11 mouse cellular contexts compared by ENCODE assay signal in genomic region chr3:98267249-98267651, GRCm38 (mm10). TPM values are rescaled to one million over a fixed set of nuclear protein-coding genes. Genes with fewer than 3 reads are reported as not detected.
DNase-seq lines count a peak whose midpoint lies in the region; ATAC-seq and TF ChIP-seq lines count a peak whose summit lies in the region.
"Had no signal": no experiment of that assay in that cellular context is flagged by ENCODE, and none has a peak within 500 bp of the region (broad histone marks: within the 10 kb centered on the region; RNA-seq: fewer than 3 reads in every experiment).

No protein-coding gene starts in this region.

- H3K27me3 ChIP-seq in forebrain, embryonic 13.5 days = no peaks in the 10 kb centered on the region
- H3K27me3 ChIP-seq in intestine, postnatal 0 days (replicated peaks; ENCODE audit: control insufficient read depth, insufficient read depth, low read length) = no peaks in the 10 kb centered on the region
- H3K27me3 ChIP-seq in stomach, embryonic 15.5 days (replicated peaks) = no peaks in the 10 kb centered on the region

- TF ChIP-seq POLR2A in lung, adult 2 months (IDR thresholded peaks at IDR 0.05; ENCODE audit: borderline replicate concordance, extremely low read depth, low read depth, low read length) = no peak

- H3K4me2 ChIP-seq in forebrain, embryonic 13.5 days = no peak overlapping the region
- H3K4me2 ChIP-seq in intestine, postnatal 0 days (replicated peaks; ENCODE audit: low read depth) = peak overlapping the region; percentile 37
- 0 out of 2 replicates have a peak overlapping the region, but pooled peaks have one; percentile 6 for H3K4me2 ChIP-seq in stomach, embryonic 15.5 days

- peak; percentile 4 to 70 for DNase-seq in left cerebral cortex, postnatal 10 days (ENCODE audit: extremely low spot score in 1 of 2, low spot score in 2 of 2)
- no peak for DNase-seq in left cerebral cortex, postnatal 4 days
- peak; percentile 18 for DNase-seq in lung, adult 2 months
- DNase-seq in cerebellum, adult 9-11 months = no peak
- no peak for DNase-seq in T-cell, adult 2 months (ENCODE audit: low spot score)

- H3K9me3 ChIP-seq in forebrain, embryonic 13.5 days (replicated peaks) = no peaks in the 10 kb centered on the region
- no peaks in the 10 kb centered on the region for H3K9me3 ChIP-seq in intestine, postnatal 0 days (ENCODE audit: control insufficient read depth)
- no peaks in the 10 kb centered on the region for H3K9me3 ChIP-seq in stomach, embryonic 15.5 days

- peak; percentile 51; the same call in 1 of the 2 replicates for ATAC-seq in forebrain, embryonic 13.5 days
- ATAC-seq in intestine, postnatal 0 days = peak; percentile 94
- ATAC-seq in stomach, embryonic 15.5 days (ENCODE audit: insufficient read depth, low FRiP score, low read depth) = peak; percentile 86

- H3K4me1 ChIP-seq in forebrain, embryonic 13.5 days = peaks cover 12% of the 10 kb centered on the region
- peaks cover 12% of the 10 kb centered on the region for H3K4me1 ChIP-seq in intestine, postnatal 0 days (replicated peaks; ENCODE audit: control insufficient read depth, insufficient read depth, low read length)
- H3K4me1 ChIP-seq in lung, adult 2 months (ENCODE audit: control insufficient read depth, insufficient read depth, low read length) = peaks cover 2% of the 10 kb centered on the region
- H3K4me1 ChIP-seq in stomach, embryonic 15.5 days = peaks cover 4% of the 10 kb centered on the region; the same call in 1 of the 2 replicates

- H3K4me3 ChIP-seq in forebrain, embryonic 13.5 days = no peak overlapping the region
- H3K4me3 ChIP-seq in intestine, postnatal 0 days (ENCODE audit: low read depth, low read length) = no peak overlapping the region
- H3K4me3 ChIP-seq in lung, adult 2 months (replicated peaks; ENCODE audit: extremely low read depth, low read depth, low read length) = no peak overlapping the region
- H3K4me3 ChIP-seq in stomach, embryonic 15.5 days (replicated peaks) = no peak overlapping the region

- 5% methylated on average over 6 of the region's 6 CpGs for WGBS in forebrain, embryonic 13.5 days
- 7% methylated on average over 6 of the region's 6 CpGs for WGBS in intestine, postnatal 0 days
- 13% methylated on average over 6 of the region's 6 CpGs for WGBS in lung, adult 2 months
- WGBS in stomach, embryonic 15.5 days = 22% methylated on average over 6 of the region's 6 CpGs

- intact Hi-C loops in left cerebral cortex, postnatal 10 days (cut with DNase I) = no loop called here
- intact Hi-C loops in left cerebral cortex, postnatal 4 days (cut with DNase I) = no loop called here

- H3K27ac ChIP-seq in forebrain, embryonic 13.5 days = no peak overlapping the region; the same call in 1 of the 2 replicates
- H3K27ac ChIP-seq in intestine, postnatal 0 days (ENCODE audit: low read depth, low read length) = peak overlapping the region; percentile 85
- H3K27ac ChIP-seq in stomach, embryonic 15.5 days = peak overlapping the region; percentile 65

- TF ChIP-seq CTCF in intestine, postnatal 0 days (IDR thresholded peaks at IDR 0.05; ENCODE audit: low read depth) = no peak
- no peak for TF ChIP-seq CTCF in lung, adult 2 months (IDR thresholded peaks at IDR 0.05; ENCODE audit: insufficient read depth, low read length)

- H3K36me3 ChIP-seq in forebrain, embryonic 13.5 days (ENCODE audit: poor library complexity, severe bottlenecking) = no peaks in the 10 kb centered on the region
- no peaks in the 10 kb centered on the region for H3K36me3 ChIP-seq in intestine, postnatal 0 days (ENCODE audit: control insufficient read depth, insufficient read depth)
- H3K36me3 ChIP-seq in stomach, embryonic 15.5 days = no peaks in the 10 kb centered on the region
- H3K36me3 ChIP-seq: G1E had no signal

- no peak overlapping the region for H3K9ac ChIP-seq in forebrain, embryonic 13.5 days
- H3K9ac ChIP-seq in intestine, postnatal 0 days (ENCODE audit: low read depth, low read length) = no peak overlapping the region
- no peak overlapping the region for H3K9ac ChIP-seq in stomach, embryonic 15.5 days

RNA-seq across cellular contexts. Expression of gene Hmgcs2, which starts 13.0 kb away (rescaled TPM):
- total RNA-seq in left cerebral cortex, postnatal 10 days (2021) = 10 to 100 TPM; 11.9 to 14.1 TPM
- total RNA-seq in left cerebral cortex, postnatal 4 days (2021) = 10 to 100 TPM; 14.7 to 18.4 TPM
- polyA plus RNA-seq in forebrain, embryonic 13.5 days (2015; fragmentation: Nextera tagmentation; extraction: Ambion mirVana) = 2.0 and 2.4 TPM in 2 replicates
- 649 and 754 TPM in 2 replicates for polyA plus RNA-seq in intestine, postnatal 0 days (2015; fragmentation: Nextera tagmentation; extraction: Ambion mirVana)
- 12.8 and 14.4 TPM in 2 replicates for polyA plus RNA-seq in lung, adult 2 months (2012; rRNA removed)
- 55.7 and 61.3 TPM in 2 replicates for polyA plus RNA-seq in stomach, embryonic 15.5 days (2015; fragmentation: Nextera tagmentation; extraction: Ambion mirVana)
- total RNA-seq: G1E; neutrophil, adult 5-6 weeks had no signal
- polyA plus RNA-seq: G1E had no signal

RNA-seq across cellular contexts. Expression of gene Reg4, which starts 45.3 kb away (rescaled TPM):
- not detected for total RNA-seq in left cerebral cortex, postnatal 10 days (2021)
- total RNA-seq in left cerebral cortex, postnatal 4 days (2021) = not detected
- not detected in 2 replicates for polyA plus RNA-seq in forebrain, embryonic 13.5 days (2015; fragmentation: Nextera tagmentation; extraction: Ambion mirVana)
- 90.6 and 144 TPM in 2 replicates for polyA plus RNA-seq in intestine, postnatal 0 days (2015; fragmentation: Nextera tagmentation; extraction: Ambion mirVana)
- 0.34 TPM in 1 of 2 replicates, not detected in the other for polyA plus RNA-seq in lung, adult 2 months (2012; rRNA removed)
- polyA plus RNA-seq in stomach, embryonic 15.5 days (2015; fragmentation: Nextera tagmentation; extraction: Ambion mirVana) = 0.81 and 1.3 TPM in 2 replicates
- total RNA-seq: G1E; heart, postnatal 36 days; neutrophil, adult 5-6 weeks had no signal
- polyA plus RNA-seq: G1E had no signal

Comparison
In these comparisons a context has a peak if more than half of its experiments do, and no peak if none do; other contexts are left out.
1. DNase-seq: peak in left cerebral cortex, postnatal 10 days (2 of 2) and lung, adult 2 months (single experiment); none in left cerebral cortex, postnatal 4 days (single experiment), cerebellum, adult 9-11 months (single experiment) and T-cell, adult 2 months (single experiment).
2. RNA of gene Hmgcs2, which starts 13.0 kb away (polyA plus RNA-seq): 649 to 754 TPM in intestine, postnatal 0 days; 55.7 to 61.3 TPM in stomach, embryonic 15.5 days, 12.8 to 14.4 TPM in lung, adult 2 months and 2.0 to 2.4 TPM in forebrain, embryonic 13.5 days; every median in the first group is over 10 times any median in the second.
3. RNA of gene Reg4, which starts 45.3 kb away (polyA plus RNA-seq): 90.6 to 144 TPM in intestine, postnatal 0 days; 0.81 to 1.3 TPM in stomach, embryonic 15.5 days, not detected in forebrain, embryonic 13.5 days and 0.34 TPM in lung, adult 2 months; every median in the first group is over 10 times any median in the second.
4. Peak in every context shown above with its lines, with median percentiles within 50 percentile points of each other: ATAC-seq.